Mouse (Mus musculus) spleen, adult 2 months (tissue): ENCODE measurements around the gene Ccdc142. TPM values are rescaled to one million over a fixed set of nuclear protein-coding genes. Genes with fewer than 3 reads are reported as not detected.

Source experiments
- DNase-seq, 2 experiments: peaks; one replicate each; pipeline versions ENCODE4 v3.0.0 to v3.0.0-alpha.2; 2012 to 2021; ENCODE audit warnings: low spot score in 2 of 2, low read depth in 1 of 2
- H3K27ac ChIP-seq: fragments of 200-500 bp; 2 replicates; pipeline ENCODE4 v1.5.1; 2012; ENCODE audit warnings: low read length, inconsistent platforms; ENCODE audit not compliant: insufficient read depth
- H3K27me3 ChIP-seq: fragments of 200-500 bp; 2 replicates; pipeline ENCODE4 v1.6.1; 2012; ENCODE audit warnings: mild to moderate bottlenecking, moderate library complexity, low read length, inconsistent platforms; ENCODE audit not compliant: control insufficient read depth, insufficient read depth
- H3K36me3 ChIP-seq: fragments of 200-500 bp; 2 replicates; pipeline ENCODE4 v1.6.1; 2012; ENCODE audit warnings: mild to moderate bottlenecking, low read length, inconsistent platforms; ENCODE audit not compliant: control insufficient read depth, insufficient read depth
- H3K4me1 ChIP-seq: fragments of 200-500 bp; 2 replicates; pipeline ENCODE4 v1.6.1; 2011; ENCODE audit warnings: inconsistent platforms; ENCODE audit not compliant: control insufficient read depth, insufficient read depth, insufficient read length
- H3K4me3 ChIP-seq: fragments of 200-500 bp; 2 replicates; pipeline ENCODE4 v1.5.1; 2011; ENCODE audit warnings: mild to moderate bottlenecking, inconsistent platforms; ENCODE audit not compliant: insufficient read depth, insufficient read length; ENCODE audit errors: extremely low read depth
- CTCF ChIP-seq: fragments of 200-500 bp; IDR thresholded peaks from 2 replicates; pipeline ENCODE4 v1.5.1; 2011; ENCODE audit warnings: mild to moderate bottlenecking, inconsistent platforms; ENCODE audit not compliant: insufficient read depth, insufficient read length, insufficient replicate concordance; ENCODE audit errors: extremely low read depth
- POLR2A ChIP-seq: fragments of 200-500 bp; IDR thresholded peaks from 2 replicates; pipeline ENCODE4 v1.6.1; 2011; ENCODE audit warnings: low read depth, low read length, inconsistent platforms
- WGBS: fragments of 180-500 bp; shearing (Covaris S2); methylation state at CpG from one replicate; pipeline ENCODE4 v1.1.7; 2018; 5-methylcytosine and 5-hydroxymethylcytosine counted together
- polyA plus RNA-seq: library from polyadenylated mRNA; depleted of rRNA; stranded (reverse); fragments of >200 nt; gene quantifications from 2 replicates; pipeline ENCODE4 v1.2.3, GENCODE M21; 2012; rRNA removed

The Ccdc142 gene
- 12.3 and 17.0 TPM in 2 replicates for polyA plus RNA-seq

GRCm38 (mm10) chr6:83101316-83101687, at the start of gene Ccdc142, which contains the start of gene Gm42688:
Gene Ccdc142, plus strand, starts transcription at chr6:83101601.
Gene Gm42688, plus strand, starts transcription at chr6:83101617.
- H3K36me3 ChIP-seq = no peaks in the 10 kb centered on the region; the same call in 1 of the 2 replicates
- peak within 1 kb of the TSS; percentile 70 for H3K27ac ChIP-seq
- TF ChIP-seq POLR2A (no peak), CTCF (peak; percentile 33; the same call in 1 of the 2 replicates)
- DNase-seq = peak; percentile 82 to 93
- H3K27me3 ChIP-seq = no peaks in the 10 kb centered on the region
- H3K4me3 ChIP-seq = peak within 1 kb of the TSS; percentile 68
- 1% methylated on average over 25 of the region's 25 CpGs for WGBS
- H3K4me1 ChIP-seq = peaks cover 13% of the 10 kb centered on the region

GRCm38 (mm10) chr6:83053136-83053960, 48.1 kb upstream of the Ccdc142 start:
- 7% methylated on average over 26 of the region's 26 CpGs for WGBS

DNA sequence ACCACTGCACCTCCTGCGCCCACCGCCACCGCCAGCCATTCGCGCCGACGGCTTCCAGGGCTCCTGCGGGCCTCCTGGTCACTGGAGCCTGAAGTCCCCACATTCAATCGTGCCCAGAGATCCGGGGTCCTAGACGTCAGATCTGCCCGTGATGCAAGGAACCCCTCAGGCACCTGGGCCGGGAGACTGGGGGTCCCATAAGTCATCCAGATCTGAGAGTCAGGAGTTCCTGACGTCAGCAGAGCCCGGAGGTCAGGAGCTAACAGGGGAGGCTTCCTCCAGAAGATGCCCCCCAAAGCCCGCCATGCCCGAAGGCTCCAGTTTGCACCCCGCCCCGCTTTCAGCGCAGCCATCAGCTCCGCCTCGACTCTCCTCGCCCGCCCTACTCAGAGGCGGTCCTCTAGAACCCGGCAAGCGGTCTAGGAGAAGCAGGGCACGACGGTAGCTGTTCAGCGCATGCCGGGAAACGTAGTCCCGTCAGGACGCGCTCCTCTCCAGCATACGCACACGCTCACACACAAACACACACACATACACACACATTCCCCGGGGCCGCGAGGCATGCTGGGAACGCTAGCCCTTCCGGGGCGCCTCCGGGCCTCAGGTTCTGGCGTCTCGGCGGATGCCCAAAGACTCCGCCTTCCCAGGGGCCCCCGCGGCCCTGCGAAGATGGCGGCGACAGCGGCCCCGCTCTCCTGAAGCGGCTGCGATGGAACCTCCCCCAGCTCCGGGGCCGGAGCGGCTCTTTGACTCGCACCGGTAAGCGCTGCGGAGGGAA, 47.1 kb upstream of the Ccdc142 start, which contains the start of gene Aup1:
Aup1 (plus strand) TSS at position 448 of the 778 bp plus-strand sequence.
- Histone ChIP-seq H3K4me3 (peak within 1 kb of the TSS; percentile 93), H3K27me3 (no peaks in the 10 kb centered on the region), H3K36me3 (peaks cover 15% of the 10 kb centered on the region), H3K4me1 (peaks cover 7% of the 10 kb centered on the region; the same call in 1 of the 2 replicates), H3K27ac (peak within 1 kb of the TSS; percentile 90)
- peak; percentile 97 to 98 for DNase-seq
- under 1% methylated on average over 64 of the region's 64 CpGs for WGBS
- peak; percentile 57 for TF ChIP-seq POLR2A
- no peak for TF ChIP-seq CTCF

More at GRCm38 (mm10) chr6:83053136-83053960, 48.1 kb upstream of the Ccdc142 start:
- Histone ChIP-seq H3K27me3 (no peaks in the 10 kb centered on the region), H3K27ac (peak overlapping the region; percentile 73), H3K4me1 (peaks cover 7% of the 10 kb centered on the region; the same call in 1 of the 2 replicates), H3K36me3 (peaks cover 15% of the 10 kb centered on the region), H3K4me3 (peak overlapping the region; percentile 93)
- no peak for TF ChIP-seq POLR2A
- no peak for TF ChIP-seq CTCF
- DNase-seq = no peak

DNA sequence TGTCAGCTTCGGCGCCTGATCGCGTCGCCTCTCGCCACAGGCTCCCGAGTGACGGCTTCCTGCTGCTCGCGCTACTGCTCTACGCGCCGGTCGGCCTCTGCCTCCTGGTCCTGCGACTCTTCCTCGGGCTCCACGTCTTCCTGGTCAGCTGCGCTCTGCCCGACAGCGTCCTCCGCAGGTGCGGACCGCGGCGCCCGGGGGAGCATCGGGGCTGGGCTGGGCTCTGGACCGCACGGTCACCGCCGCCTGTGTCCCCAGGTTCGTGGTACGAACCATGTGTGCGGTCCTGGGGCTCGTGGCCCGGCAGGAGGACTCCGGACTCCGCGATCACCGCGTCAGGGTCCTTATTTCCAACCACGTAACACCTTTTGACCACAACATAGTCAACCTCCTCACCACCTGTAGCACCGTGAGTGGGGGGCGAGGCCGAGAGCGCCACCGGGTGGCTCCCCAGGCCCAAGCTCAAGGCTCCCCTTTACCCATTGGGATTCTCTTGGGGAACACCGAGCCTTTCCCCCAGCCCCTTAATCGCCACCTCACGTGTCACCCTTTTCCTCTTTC, 46.5 kb upstream of the Ccdc142 start, which contains the start of gene Htra2:
Htra2 (minus strand) TSS at position 403 of the 561 bp plus-strand sequence.
- WGBS = under 1% methylated on average over 46 of the region's 50 CpGs
- H3K27ac ChIP-seq = peak within 1 kb of the TSS; percentile 90
- peak within 1 kb of the TSS; percentile 93 for H3K4me3 ChIP-seq
- no peak for TF ChIP-seq POLR2A
- 0 out of 2 replicates have a peak, but pooled peaks have one; percentile 42 for TF ChIP-seq CTCF
- H3K36me3 ChIP-seq = peaks cover 15% of the 10 kb centered on the region
- peaks cover 7% of the 10 kb centered on the region; the same call in 1 of the 2 replicates for H3K4me1 ChIP-seq
- H3K27me3 ChIP-seq = no peaks in the 10 kb centered on the region
- DNase-seq = peak in 1 of 2 experiments; percentile 51

DNA sequence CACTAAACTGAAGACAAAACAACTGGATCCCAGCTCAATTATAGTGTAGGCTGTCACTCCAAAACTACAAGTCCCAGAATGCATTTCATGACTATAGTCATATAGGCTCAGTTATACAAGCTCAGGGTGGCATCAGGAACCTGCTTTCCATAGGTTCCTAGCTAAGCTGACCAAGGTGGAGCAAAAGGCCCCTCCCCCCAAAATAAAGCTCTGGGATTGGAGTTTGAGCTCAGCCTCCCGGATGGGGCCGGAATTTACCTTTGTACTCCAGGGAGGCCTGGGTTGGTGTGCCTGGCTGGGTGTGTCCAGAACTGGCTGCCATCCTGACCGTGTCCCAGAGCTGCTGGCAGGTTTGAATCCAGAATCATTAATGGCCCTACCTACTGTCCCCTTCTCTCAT, 43.6 kb upstream of the Ccdc142 start, which contains the start of gene Dqx1:
Dqx1 (plus strand) TSS at position 55 of the 400 bp plus-strand sequence.
- no peak for DNase-seq
- Histone ChIP-seq H3K36me3 (peaks cover 11% of the 10 kb centered on the region), H3K4me1 (peaks cover 7% of the 10 kb centered on the region; the same call in 1 of the 2 replicates), H3K27me3 (no peaks in the 10 kb centered on the region), H3K4me3 (no peak within 1 kb of the TSS), H3K27ac (no peak within 1 kb of the TSS)
- 94% methylated on average over 3 of the region's 3 CpGs for WGBS
- no peak for TF ChIP-seq POLR2A
- TF ChIP-seq CTCF = no peak

DNA sequence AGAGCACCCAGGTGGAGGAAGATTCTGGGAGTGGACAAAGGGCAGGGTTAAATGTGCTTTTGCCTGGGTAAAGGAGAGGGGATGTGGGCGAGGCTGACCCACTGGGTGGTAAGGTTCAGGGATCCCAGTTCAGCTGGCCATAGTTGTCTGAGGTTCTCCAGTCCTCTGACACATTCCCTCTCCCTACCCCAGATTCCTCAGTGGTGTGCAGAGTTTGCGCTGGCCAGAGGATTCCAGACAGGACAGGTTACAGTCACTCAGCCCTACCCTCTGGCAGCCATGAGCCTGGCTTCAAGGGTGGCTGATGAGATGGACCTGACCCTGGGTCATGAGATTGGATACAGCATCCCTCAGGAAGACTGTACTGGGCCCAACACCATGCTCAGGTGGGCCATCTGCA, 42.7 kb upstream of the Ccdc142 start:
- WGBS = 98% methylated on average over 2 of the region's 2 CpGs
- peaks cover 11% of the 10 kb centered on the region for H3K36me3 ChIP-seq
- DNase-seq = no peak
- no peak for TF ChIP-seq POLR2A
- no peak for TF ChIP-seq CTCF
- no peak overlapping the region for H3K4me3 ChIP-seq
- H3K27me3 ChIP-seq = no peaks in the 10 kb centered on the region
- peaks cover 4% of the 10 kb centered on the region; the same call in 1 of the 2 replicates for H3K4me1 ChIP-seq
- no peak overlapping the region for H3K27ac ChIP-seq
